Mouse (Mus musculus) hindbrain, embryonic 15.5 days (tissue): ENCODE measurements around the gene Rxrg. TPM values are rescaled to one million over a fixed set of nuclear protein-coding genes. Genes with fewer than 3 reads are reported as not detected.
A peak's percentile ranks its signal among the peaks of the same experiment; 100 is the strongest.

ENCODE experiments used
- ATAC-seq: fragments of 200-750 bp; cut with Nextera tagmentation; 2 replicates; pipeline ENCODE4 v1.8.0; 2017; ENCODE audit warnings: low read depth, moderate number of reproducible peaks, moderate TSS enrichment; ENCODE audit not compliant: low FRiP score
- H3K27ac ChIP-seq: fragments of 300-500 bp; sonication (generic); replicated peaks from 2 replicates; pipeline ENCODE4 v1.5.1; 2015; ENCODE audit warnings: mild to moderate bottlenecking, inconsistent platforms
- H3K27me3 ChIP-seq: fragments of 300-500 bp; sonication (generic); 2 replicates; pipeline ENCODE4 v1.6.1; 2015; ENCODE audit warnings: control low read depth, inconsistent platforms
- H3K36me3 ChIP-seq: fragments of 300-500 bp; sonication (generic); 2 replicates; pipeline ENCODE4 v1.6.1; 2015; ENCODE audit warnings: control low read depth, inconsistent platforms
- H3K4me1 ChIP-seq: fragments of 300-500 bp; sonication (generic); replicated peaks from 2 replicates; pipeline ENCODE4 v1.6.1; 2015; ENCODE audit warnings: control low read depth, inconsistent platforms
- H3K4me2 ChIP-seq: fragments of 300-500 bp; sonication (generic); 2 replicates; pipeline ENCODE4 v1.6.1; 2015; ENCODE audit warnings: moderate library complexity, mild to moderate bottlenecking, inconsistent platforms
- H3K4me3 ChIP-seq: fragments of 300-500 bp; sonication (generic); 2 replicates; pipeline ENCODE4 v1.5.1; 2015; ENCODE audit warnings: mild to moderate bottlenecking, inconsistent platforms
- H3K9ac ChIP-seq: fragments of 300-500 bp; sonication (generic); 2 replicates; pipeline ENCODE4 v1.6.1; 2015; ENCODE audit warnings: inconsistent platforms
- H3K9me3 ChIP-seq: fragments of 300-500 bp; sonication (generic); 2 replicates; pipeline ENCODE4 v1.6.1; 2016; ENCODE audit warnings: control low read depth, inconsistent platforms
- WGBS: fragments of 180-500 bp; shearing (Covaris S2); methylation state at CpG from one replicate; pipeline ENCODE4 v1.1.7; 2015; 5-methylcytosine and 5-hydroxymethylcytosine counted together
- polyA plus RNA-seq: library from polyadenylated mRNA; unstranded; fragments of >200 nt; fragmentation: Nextera tagmentation; extraction: Ambion mirVana; gene quantifications from 2 replicates; pipeline ENCODE4 v1.2.1, GENCODE M21; 2015

Gene Rxrg
- polyA plus RNA-seq, 1 experiment from 2014 or later, result 15.8 TPM

- no peak for ATAC-seq
- Histone ChIP-seq H3K9me3 (no peaks in the 10 kb centered on the region), H3K4me1 (peaks cover 5% of the 10 kb centered on the region), H3K27me3 (0 out of 2 replicates have a peak, but pooled peaks cover 12% of the 10 kb centered on the region), H3K36me3 (no peaks in the 10 kb centered on the region), H3K4me2 (no peak overlapping the region), H3K27ac (no peak overlapping the region), H3K4me3 (no peak overlapping the region), H3K9ac (no peak overlapping the region)
- WGBS, result 80% methylated on average over 11 of the region's 11 CpGs
Observed at GRCm38 (mm10) chr1:167649122-167649633, 51.0 kb downstream of the Rxrg start.

DNA sequence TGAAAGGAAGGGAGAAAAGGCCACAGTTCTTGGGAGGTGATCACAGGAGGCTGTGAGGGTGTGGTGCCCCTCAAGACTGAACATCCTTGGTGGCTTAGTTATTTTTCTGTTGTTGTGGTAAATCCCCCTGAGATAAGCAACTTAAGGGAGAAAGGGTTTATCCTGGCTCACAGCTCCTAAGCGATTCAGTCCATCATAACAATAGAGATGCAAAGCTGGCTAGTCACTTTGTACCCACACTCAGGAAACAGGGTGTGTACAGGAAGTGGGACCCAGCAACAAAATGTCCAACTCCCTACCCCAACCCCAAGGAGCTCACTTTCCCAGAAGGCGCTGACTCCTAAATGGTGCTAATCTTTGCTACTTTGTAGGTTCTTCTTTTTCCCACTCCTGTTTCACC lies 54.2 kb downstream of the Rxrg start:
- no peaks in the 10 kb centered on the region for H3K36me3 ChIP-seq
- no peaks in the 10 kb centered on the region for H3K4me1 ChIP-seq
- H3K9ac ChIP-seq, result no peak overlapping the region
- no peaks in the 10 kb centered on the region for H3K9me3 ChIP-seq
- H3K4me2 ChIP-seq, result no peak overlapping the region
- ATAC-seq, result no peak
- H3K4me3 ChIP-seq, result no peak overlapping the region
- 80% methylated on average over 2 of the region's 2 CpGs for WGBS
- H3K27me3 ChIP-seq, result 0 out of 2 replicates have a peak, but pooled peaks cover 7% of the 10 kb centered on the region
- no peak overlapping the region for H3K27ac ChIP-seq

DNA sequence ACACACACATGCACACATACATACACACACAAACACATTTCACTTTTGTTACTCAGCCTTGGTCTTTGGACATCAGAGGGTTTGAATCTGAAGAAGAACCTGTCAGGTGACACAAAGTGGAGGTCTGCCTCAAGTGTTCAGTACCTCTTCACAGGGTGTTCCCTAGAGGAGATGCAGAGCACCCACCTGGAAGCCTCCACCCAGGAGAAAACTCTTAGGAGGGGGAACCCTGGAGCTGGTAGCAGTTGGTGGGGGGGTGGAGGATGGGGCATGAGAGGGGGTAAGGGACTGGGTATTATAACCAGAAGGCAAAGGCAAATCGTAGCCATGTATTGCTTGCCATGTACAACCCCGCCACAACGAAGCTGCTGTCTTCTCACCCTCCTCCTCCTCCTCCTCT lies 60.9 kb downstream of the Rxrg start:
- WGBS, result 89% methylated on average over 3 of the region's 3 CpGs
- Histone ChIP-seq H3K4me2 (no peak overlapping the region), H3K36me3 (no peaks in the 10 kb centered on the region), H3K4me1 (peaks cover 14% of the 10 kb centered on the region), H3K27ac (no peak overlapping the region), H3K9ac (no peak overlapping the region), H3K4me3 (no peak overlapping the region), H3K9me3 (no peaks in the 10 kb centered on the region), H3K27me3 (peaks cover 27% of the 10 kb centered on the region)
- no peak for ATAC-seq

DNA sequence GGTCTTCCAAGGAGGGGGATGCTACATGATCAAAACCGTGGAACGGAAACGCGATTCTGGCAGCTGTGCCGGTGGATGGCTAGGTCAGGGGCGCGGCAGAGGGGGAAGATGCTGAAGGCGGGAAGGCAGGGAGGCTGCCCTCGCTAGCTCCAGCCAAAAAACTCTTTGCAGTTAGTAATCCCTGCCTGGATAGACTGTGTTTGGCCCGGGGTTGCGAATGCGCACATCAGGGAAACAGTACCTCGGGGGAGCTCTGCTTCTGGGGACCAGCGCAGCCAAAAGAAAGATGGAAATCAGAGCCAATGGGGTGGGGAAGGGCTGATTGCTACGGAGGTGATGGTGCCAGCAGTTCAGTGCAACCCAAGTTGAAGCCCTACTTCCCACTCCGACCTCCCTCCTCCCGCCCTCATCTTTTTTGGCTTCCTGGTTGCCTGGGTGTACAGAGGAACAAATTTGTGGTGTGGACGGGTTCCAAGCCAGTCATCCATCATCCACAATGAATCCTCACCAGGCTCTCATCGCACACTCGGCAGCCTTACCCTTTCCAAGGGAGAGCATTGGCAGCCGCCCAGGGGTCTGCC lies 62.4 kb downstream of the Rxrg start:
- Histone ChIP-seq H3K4me2 (peak overlapping the region; percentile 65), H3K4me1 (peaks cover 14% of the 10 kb centered on the region), H3K27me3 (peaks cover 27% of the 10 kb centered on the region), H3K27ac (no peak overlapping the region), H3K9me3 (no peaks in the 10 kb centered on the region), H3K4me3 (peak overlapping the region; percentile 31), H3K36me3 (no peaks in the 10 kb centered on the region), H3K9ac (no peak overlapping the region)
- under 1% methylated on average over 21 of the region's 21 CpGs for WGBS
- ATAC-seq, result peak; percentile 92

- peaks cover 14% of the 10 kb centered on the region for H3K4me1 ChIP-seq
- peaks cover 27% of the 10 kb centered on the region for H3K27me3 ChIP-seq
- no peak overlapping the region for H3K27ac ChIP-seq
- H3K9ac ChIP-seq, result no peak overlapping the region
- H3K9me3 ChIP-seq, result no peaks in the 10 kb centered on the region
- no peaks in the 10 kb centered on the region for H3K36me3 ChIP-seq
- H3K4me3 ChIP-seq, result peak overlapping the region; percentile 31
- ATAC-seq, result peak; percentile 86
- 1% methylated on average over 19 of the region's 19 CpGs for WGBS
- H3K4me2 ChIP-seq, result peak overlapping the region; percentile 65
Observed at GRCm38 (mm10) chr1:167661123-167661522, 62.9 kb downstream of the Rxrg start.

- no peak overlapping the region for H3K27ac ChIP-seq
- H3K4me3 ChIP-seq, result no peak overlapping the region
- no peak for ATAC-seq
- no peaks in the 10 kb centered on the region for H3K9me3 ChIP-seq
- H3K36me3 ChIP-seq, result no peaks in the 10 kb centered on the region
- no peak overlapping the region for H3K4me2 ChIP-seq
- 51% methylated on average over 5 of the region's 5 CpGs for WGBS
- H3K9ac ChIP-seq, result no peak overlapping the region
- peaks cover 30% of the 10 kb centered on the region for H3K27me3 ChIP-seq
- H3K4me1 ChIP-seq, result peaks cover 14% of the 10 kb centered on the region
Observed at GRCm38 (mm10) chr1:167663136-167663535, 65.0 kb downstream of the Rxrg start.

DNA sequence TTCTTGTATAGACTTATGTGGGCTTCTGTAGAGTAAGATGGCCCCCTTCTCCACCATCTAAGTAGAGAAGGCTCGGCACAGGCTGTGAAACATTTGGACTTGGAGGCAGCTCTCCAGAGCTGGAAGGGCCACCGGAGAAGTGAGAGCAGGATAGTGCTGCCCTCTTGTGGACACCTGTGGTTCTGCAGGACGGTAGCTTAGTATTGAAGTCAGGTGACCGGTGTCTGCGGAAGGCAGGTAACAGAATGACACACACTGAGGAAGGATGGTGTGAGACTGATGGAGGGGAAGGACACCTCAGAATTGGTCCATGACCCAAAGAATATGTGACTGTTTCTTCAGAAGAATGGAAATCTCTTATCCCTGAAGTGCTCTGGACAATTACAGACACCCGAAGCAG lies 71.6 kb downstream of the Rxrg start:
- H3K27me3 ChIP-seq, result peaks cover 33% of the 10 kb centered on the region

DNA sequence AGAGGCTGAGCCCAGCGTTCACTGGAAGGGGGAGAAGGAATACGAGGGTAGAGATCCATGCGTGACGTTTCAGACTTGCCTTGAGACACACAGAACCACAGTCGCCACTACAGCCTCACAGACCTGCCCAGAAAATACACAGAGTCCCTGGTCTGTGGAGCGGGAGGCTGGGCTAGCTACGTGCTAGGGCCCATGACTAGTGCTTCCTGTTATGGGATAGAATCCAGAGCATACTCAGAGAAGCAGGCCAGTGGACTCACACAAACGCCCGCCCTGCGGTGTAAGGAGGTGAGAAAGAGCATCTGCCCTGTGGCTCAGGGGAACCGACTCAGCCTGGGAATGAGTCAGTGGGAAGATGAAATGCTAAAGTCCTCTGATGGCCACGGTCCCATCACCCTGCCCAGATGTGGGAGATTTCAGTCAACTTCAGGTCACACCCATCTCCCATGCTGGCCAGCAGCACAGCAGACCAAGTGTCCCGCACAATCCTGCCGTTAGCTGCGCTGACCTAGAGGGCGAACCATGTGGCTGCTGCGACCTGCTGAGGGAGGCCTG lies 74.3 kb downstream of the Rxrg start:
- no peak overlapping the region for H3K9ac ChIP-seq
- no peaks in the 10 kb centered on the region for H3K9me3 ChIP-seq
- H3K36me3 ChIP-seq, result no peaks in the 10 kb centered on the region
- peaks cover 37% of the 10 kb centered on the region for H3K27me3 ChIP-seq
- H3K27ac ChIP-seq, result no peak overlapping the region
- H3K4me2 ChIP-seq, result no peak overlapping the region
- no peaks in the 10 kb centered on the region for H3K4me1 ChIP-seq
- no peak overlapping the region for H3K4me3 ChIP-seq
- ATAC-seq, result no peak
- 29% methylated on average over 17 of the region's 17 CpGs for WGBS

More for the DNA sequence above, 71.6 kb downstream of the Rxrg start:
- no peak overlapping the region for H3K9ac ChIP-seq
- 36% methylated on average over 6 of the region's 6 CpGs for WGBS
- no peak overlapping the region for H3K27ac ChIP-seq
- H3K36me3 ChIP-seq, result no peaks in the 10 kb centered on the region
- H3K4me1 ChIP-seq, result no peaks in the 10 kb centered on the region
- H3K4me2 ChIP-seq, result no peak overlapping the region
- no peak overlapping the region for H3K4me3 ChIP-seq
- no peak for ATAC-seq
- no peaks in the 10 kb centered on the region for H3K9me3 ChIP-seq

DNA sequence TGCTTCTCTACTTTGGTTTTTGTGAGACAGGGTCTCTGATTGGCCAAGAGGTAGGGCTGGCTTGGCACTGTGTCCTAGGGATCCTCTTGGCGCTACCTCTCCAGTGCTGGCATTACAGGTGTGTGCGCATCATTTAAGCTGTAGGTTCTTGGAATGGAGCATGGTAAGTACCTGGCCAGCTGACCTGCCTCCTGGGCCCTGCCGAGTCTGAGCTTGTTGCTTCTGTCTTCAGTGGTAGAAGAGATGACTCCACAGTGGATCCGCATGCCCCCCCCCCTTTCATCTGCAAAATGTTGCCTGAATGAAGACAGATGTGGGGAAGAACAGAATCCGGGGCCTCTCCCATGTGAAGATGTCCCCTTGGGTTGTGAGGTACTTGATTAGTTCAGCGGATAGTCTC lies 80.9 kb downstream of the Rxrg start:
- Histone ChIP-seq H3K4me1 (no peaks in the 10 kb centered on the region), H3K4me2 (no peak overlapping the region), H3K9ac (no peak overlapping the region), H3K9me3 (peaks cover 7% of the 10 kb centered on the region), H3K27me3 (peaks cover 5% of the 10 kb centered on the region; the same call in 1 of the 2 replicates), H3K27ac (no peak overlapping the region), H3K36me3 (no peaks in the 10 kb centered on the region), H3K4me3 (no peak overlapping the region)
- no peak for ATAC-seq
- 95% methylated on average over 6 of the region's 6 CpGs for WGBS

DNA sequence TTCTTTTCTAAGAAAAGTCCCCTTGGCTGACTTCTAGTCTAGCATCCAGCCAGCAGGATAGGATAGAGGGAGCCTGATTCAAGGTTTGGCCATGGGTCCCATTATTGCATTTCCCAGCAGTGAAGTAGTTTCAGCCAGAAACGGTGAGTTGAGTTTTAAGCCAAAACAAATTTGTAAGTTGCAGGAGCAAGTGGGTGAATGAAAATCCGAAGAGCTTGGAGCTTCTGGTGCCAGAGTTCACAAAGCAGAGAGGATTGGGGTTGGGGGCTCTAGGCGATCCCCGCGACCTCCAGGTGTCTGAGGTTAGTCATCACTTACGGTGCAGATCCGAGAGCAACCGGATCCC lies 89.8 kb downstream of the Rxrg start:
- Histone ChIP-seq H3K36me3 (no peaks in the 10 kb centered on the region), H3K4me2 (peak overlapping the region; percentile 69), H3K27ac (no peak overlapping the region), H3K4me3 (peak overlapping the region; percentile 39), H3K9me3 (0 out of 2 replicates have a peak, but pooled peaks cover 3% of the 10 kb centered on the region), H3K9ac (no peak overlapping the region), H3K27me3 (peaks cover 56% of the 10 kb centered on the region), H3K4me1 (peaks cover 25% of the 10 kb centered on the region)
- 1% methylated on average over 8 of the region's 8 CpGs for WGBS
- no peak for ATAC-seq

GRCm38 (mm10) chr1:167688347-167689231 lies 90.4 kb downstream of the Rxrg start:
- Histone ChIP-seq H3K9me3 (0 out of 2 replicates have a peak, but pooled peaks cover 3% of the 10 kb centered on the region), H3K9ac (peak overlapping the region; percentile 30), H3K27me3 (peaks cover 60% of the 10 kb centered on the region), H3K4me3 (peak overlapping the region; percentile 39), H3K27ac (0 out of 2 replicates have a peak overlapping the region, but pooled peaks have one; percentile 36), H3K4me1 (peaks cover 25% of the 10 kb centered on the region), H3K4me2 (peak overlapping the region; percentile 69), H3K36me3 (no peaks in the 10 kb centered on the region)
- peak; percentile 48 for ATAC-seq
- under 1% methylated on average over 87 of the region's 98 CpGs for WGBS

DNA sequence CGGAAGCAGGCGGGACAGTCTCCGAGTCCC lies 90.9 kb downstream of the Rxrg start, which contains the start of gene Lmx1a:
Lmx1a (plus strand) TSS at position 6 of the 30 bp plus-strand sequence.
- Histone ChIP-seq H3K27me3 (peaks cover 64% of the 10 kb centered on the region), H3K27ac (peak within 1 kb of the TSS; percentile 36; the same call in 1 of the 2 replicates), H3K9me3 (0 out of 2 replicates have a peak, but pooled peaks cover 3% of the 10 kb centered on the region), H3K4me3 (peak within 1 kb of the TSS; percentile 39), H3K9ac (peak within 1 kb of the TSS; percentile 30), H3K36me3 (no peaks in the 10 kb centered on the region), H3K4me2 (peak within 1 kb of the TSS; percentile 69), H3K4me1 (peaks cover 25% of the 10 kb centered on the region)
- WGBS, result 0% methylated on average over 3 of the region's 3 CpGs
- no peak for ATAC-seq
